Mouse (Mus musculus) liver, embryonic 14.5 days (tissue): ENCODE results near the gene Gpd1. TPM values are rescaled to one million over a fixed set of nuclear protein-coding genes. Genes with fewer than 3 reads are reported as not detected.

Experiments used
- ATAC-seq: fragments of 200-750 bp; cut with Nextera tagmentation; 2 replicates; pipeline ENCODE4 v1.8.0; 2017; ENCODE audit warnings: moderate number of reproducible peaks, mild to moderate bottlenecking, moderate library complexity; ENCODE audit not compliant: insufficient read depth
- DNase-seq, 3 experiments: peaks; one replicate each; pipeline ENCODE4 v3.0.0-alpha.2; 2012 to 2013; ENCODE audit warnings: low read depth in 3 of 3, low spot score in 3 of 3
- H3K27ac ChIP-seq: fragments of 300-500 bp; sonication (generic); 2 replicates; pipeline ENCODE4 v1.5.1; 2014; ENCODE audit warnings: moderate library complexity, mild to moderate bottlenecking, control low read depth, inconsistent platforms
- H3K27me3 ChIP-seq: fragments of 300-500 bp; sonication (generic); 2 replicates; pipeline ENCODE4 v1.6.1; 2014; ENCODE audit warnings: mild to moderate bottlenecking, low read length, moderate library complexity; ENCODE audit not compliant: control insufficient read depth, insufficient read depth
- H3K36me3 ChIP-seq: fragments of 300-500 bp; sonication (generic); replicated peaks from 2 replicates; pipeline ENCODE4 v1.6.1; 2014; ENCODE audit warnings: low read depth; ENCODE audit not compliant: control insufficient read depth, insufficient read depth
- H3K4me1 ChIP-seq, 2 experiments: fragments of 200-500 bp in 1 of 2; fragments of 300-500 bp in 1 of 2; sonication (generic) in 1 of 2; replicated peaks; 2 replicates each; pipeline ENCODE4 v1.6.1; 2012 to 2014; ENCODE audit warnings: antibody characterized with exemption in 1 of 2, inconsistent platforms in 1 of 2, low read length in 1 of 2; ENCODE audit not compliant: control insufficient read depth in 2 of 2, insufficient read depth in 2 of 2
- H3K4me2 ChIP-seq: fragments of 300-500 bp; sonication (generic); 2 replicates; pipeline ENCODE4 v1.6.1; 2014; ENCODE audit warnings: low read depth, mild to moderate bottlenecking, control low read depth, moderate library complexity
- H3K4me3 ChIP-seq, 2 experiments: fragments of 200-500 bp in 1 of 2; fragments of 300-500 bp in 1 of 2; sonication (generic) in 1 of 2; 2 replicates each; pipeline ENCODE4 v1.5.1; 2012 to 2014; ENCODE audit warnings: low read depth in 2 of 2, low read length in 2 of 2, mild to moderate bottlenecking in 2 of 2, control low read depth in 1 of 2, inconsistent platforms in 1 of 2, moderate library complexity in 1 of 2; ENCODE audit not compliant: insufficient read depth in 1 of 2
- H3K9ac ChIP-seq: fragments of 300-500 bp; sonication (generic); replicated peaks from 2 replicates; pipeline ENCODE4 v1.6.1; 2014; ENCODE audit warnings: mild to moderate bottlenecking, control low read depth, moderate library complexity
- H3K9me3 ChIP-seq: fragments of 300-500 bp; sonication (generic); 2 replicates; pipeline ENCODE4 v1.6.1; 2016; ENCODE audit warnings: low read length, mixed read lengths; ENCODE audit not compliant: control insufficient read depth
- CTCF ChIP-seq: IDR thresholded peaks from 2 replicates; pipeline ENCODE4 v1.5.1; 2016; ENCODE audit warnings: antibody characterized with exemption, low read depth, control low read depth
- EP300 ChIP-seq: IDR thresholded peaks from 2 replicates; pipeline ENCODE4 v1.6.1; 2016; ENCODE audit warnings: antibody characterized with exemption, low read depth
- WGBS: fragments of 180-500 bp; shearing (Covaris S2); extraction: QIAGEN DNeasy Blood & Tissue Kit; methylation state at CpG from one replicate; pipeline ENCODE4 v1.1.7; 2014; ENCODE audit not compliant: insufficient replicate concordance; 5-methylcytosine and 5-hydroxymethylcytosine counted together
- polyA plus RNA-seq, 2 experiments: library from polyadenylated mRNA; depleted of rRNA in 1 of 2; stranded (reverse) in 1 of 2; unstranded in 1 of 2; fragments of >200 nt; fragmentation: Nextera tagmentation in 1 of 2; extraction: Ambion mirVana in 1 of 2; gene quantifications; 2 replicates each; pipeline versions ENCODE4 v1.2.1 to v1.2.3; 2012 to 2014

Gpd1 gene
- polyA plus RNA-seq, 2 experiments = 5.2 to 8.1 TPM

GRCm38 (mm10) chr15:99710221-99711190, 6.8 kb upstream of the Gpd1 start:
- Histone ChIP-seq H3K4me1 (peaks cover 0 to 7% of the 10 kb centered on the region in 2 experiments; a peak in 2 of 4 replicates), H3K9ac (no peak overlapping the region), H3K27ac (no peak overlapping the region), H3K4me2 (no peak overlapping the region), H3K9me3 (no peaks in the 10 kb centered on the region), H3K36me3 (peaks cover 19% of the 10 kb centered on the region), H3K4me3 (no peak overlapping the region), H3K27me3 (no peaks in the 10 kb centered on the region)
- DNase-seq = no peak
- ATAC-seq = no peak
- TF ChIP-seq CTCF = no peak
- TF ChIP-seq EP300 = no peak
- WGBS = 74% methylated on average over 10 of the region's 10 CpGs

DNA sequence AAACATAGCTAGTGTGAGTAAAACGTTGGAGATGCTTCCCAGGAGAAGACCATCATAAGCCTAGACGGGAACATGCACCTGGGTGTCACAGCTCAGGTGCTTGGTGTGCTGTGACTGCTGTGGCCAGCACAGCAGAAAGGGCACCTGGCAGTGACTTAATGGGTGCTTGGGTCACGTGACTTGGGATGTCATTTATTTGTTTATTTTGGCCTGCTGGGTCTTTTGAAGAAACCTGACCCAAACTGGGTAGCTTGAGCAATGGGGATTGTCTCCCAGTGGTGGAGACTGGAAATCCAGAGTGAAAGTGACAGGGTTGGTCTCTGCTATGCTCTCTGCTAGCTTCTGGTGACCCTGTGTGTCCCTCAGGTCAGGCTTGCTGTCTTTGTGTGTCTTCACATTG, 5.8 kb upstream of the Gpd1 start:
- TF ChIP-seq EP300 (no peak), CTCF (no peak)
- Histone ChIP-seq H3K36me3 (peaks cover 19% of the 10 kb centered on the region), H3K27me3 (no peaks in the 10 kb centered on the region), H3K4me2 (no peak overlapping the region), H3K27ac (no peak overlapping the region), H3K9me3 (no peaks in the 10 kb centered on the region), H3K4me3 (no peak overlapping the region), H3K9ac (no peak overlapping the region), H3K4me1 (peaks cover 0 to 9% of the 10 kb centered on the region in 2 experiments; a peak in 2 of 4 replicates)
- DNase-seq (no peak), ATAC-seq (no peak)
- WGBS = 59% methylated on average over 3 of the region's 3 CpGs

DNA sequence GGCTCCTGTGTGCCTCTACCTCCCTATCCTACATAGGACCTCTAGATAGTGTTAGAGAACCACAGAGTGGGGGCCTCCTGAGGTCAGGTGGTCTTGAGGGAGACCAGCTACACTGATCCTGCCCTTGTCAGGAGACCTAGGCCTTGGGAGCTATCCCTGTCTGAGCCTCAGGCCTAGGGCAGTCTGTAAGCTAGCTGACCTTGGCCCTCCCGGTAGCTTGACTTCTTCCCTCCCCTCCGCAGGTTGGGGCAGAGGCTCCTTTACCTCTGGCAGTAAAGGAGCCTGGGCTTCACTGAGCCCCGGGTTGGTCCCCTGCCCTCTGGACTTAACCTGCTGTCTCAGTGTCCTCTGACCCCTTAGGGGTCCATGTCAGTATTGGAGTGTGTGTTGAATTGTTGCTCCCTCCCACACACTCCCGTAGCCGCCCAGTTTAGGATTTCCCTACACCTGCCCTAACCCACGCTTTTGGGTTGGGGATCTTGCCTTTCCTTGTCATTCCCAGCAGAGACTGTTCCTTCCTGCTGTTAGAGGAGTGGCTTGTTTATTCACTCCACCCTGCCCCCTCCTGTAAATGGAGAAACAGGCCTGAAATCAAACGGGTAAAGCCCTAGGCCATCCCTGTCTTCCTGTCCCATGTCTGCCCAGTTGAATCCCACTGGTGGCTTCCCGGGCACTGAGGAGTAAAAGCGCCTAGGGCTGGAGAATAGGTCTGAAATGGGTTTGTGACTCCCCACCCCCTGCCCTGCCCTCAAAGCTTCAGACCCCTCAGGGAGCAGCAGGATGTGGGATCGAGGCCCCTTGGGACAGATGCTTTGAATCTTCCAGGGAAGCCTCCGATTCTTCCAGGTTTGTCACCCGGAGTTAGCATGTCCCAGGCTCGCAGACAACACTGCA, 4.4 kb upstream of the Gpd1 start:
- Histone ChIP-seq H3K9ac (no peak overlapping the region), H3K4me2 (no peak overlapping the region), H3K4me3 (no peak overlapping the region), H3K27ac (no peak overlapping the region), H3K9me3 (no peaks in the 10 kb centered on the region), H3K27me3 (no peaks in the 10 kb centered on the region), H3K36me3 (peaks cover 11% of the 10 kb centered on the region), H3K4me1 (peaks cover 0 to 9% of the 10 kb centered on the region in 2 experiments; a peak in 2 of 4 replicates)
- TF ChIP-seq CTCF (no peak), EP300 (no peak)
- DNase-seq = no peak
- ATAC-seq = no peak
- 70% methylated on average over 13 of the region's 13 CpGs for WGBS

DNA sequence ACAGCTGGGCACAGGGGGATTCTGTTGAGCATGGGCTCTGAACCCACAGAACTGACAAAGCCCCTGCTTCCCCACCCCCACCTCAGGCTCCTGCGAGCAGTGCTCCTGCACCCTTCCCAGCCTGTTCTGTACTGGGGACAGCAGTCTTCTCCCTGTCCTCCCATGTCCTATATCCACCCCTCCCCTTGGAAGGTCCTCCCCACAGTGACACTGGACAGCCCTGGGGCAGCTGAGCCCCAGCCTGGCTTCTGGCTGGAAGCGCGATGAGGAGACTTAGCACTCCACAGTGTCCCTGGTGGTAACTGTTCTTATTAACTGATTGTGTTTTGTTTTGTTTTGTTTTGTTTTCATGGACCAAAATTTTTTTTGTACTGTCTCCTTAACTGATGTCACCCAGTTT, 3.7 kb upstream of the Gpd1 start:
- 82% methylated on average over 3 of the region's 3 CpGs for WGBS
- DNase-seq = no peak
- no peaks in the 10 kb centered on the region for H3K9me3 ChIP-seq
- H3K4me2 ChIP-seq = no peak overlapping the region
- H3K4me3 ChIP-seq = no peak overlapping the region
- no peaks in the 10 kb centered on the region for H3K27me3 ChIP-seq
- H3K4me1 ChIP-seq = peaks cover 0 to 9% of the 10 kb centered on the region in 2 experiments; a peak in 2 of 4 replicates
- no peak for ATAC-seq
- peaks cover 11% of the 10 kb centered on the region for H3K36me3 ChIP-seq
- H3K9ac ChIP-seq = no peak overlapping the region
- no peak overlapping the region for H3K27ac ChIP-seq
- TF ChIP-seq EP300 (no peak), CTCF (no peak)

- 66% methylated on average over 4 of the region's 4 CpGs for whole genome bisulfite sequencing
- H3K9me3 ChIP-seq = no peaks in the 10 kb centered on the region
- DNase-seq (no peak), ATAC-seq (no peak)
- H3K27me3 ChIP-seq = no peaks in the 10 kb centered on the region
- no peak for TF ChIP-seq CTCF
- no peak for TF ChIP-seq EP300
- H3K4me3 ChIP-seq = no peak overlapping the region
- H3K9ac ChIP-seq = no peak overlapping the region
- no peak overlapping the region for H3K4me2 ChIP-seq
- H3K27ac ChIP-seq = no peak overlapping the region
- H3K36me3 ChIP-seq = peaks cover 8% of the 10 kb centered on the region
- peaks cover 0 to 9% of the 10 kb centered on the region in 2 experiments; a peak in 2 of 4 replicates for H3K4me1 ChIP-seq
These were observed 3.1 kb upstream of the Gpd1 start for GRCm38 (mm10) chr15:99714206-99714605.
